Mouse (Mus musculus) hindbrain, embryonic 16.5 days (tissue): ENCODE measurements around the gene Srgn. TPM values are rescaled to one million over a fixed set of nuclear protein-coding genes. Genes with fewer than 3 reads are reported as not detected.

ENCODE experiments used
- ATAC-seq: fragments of 200-750 bp; cut with Nextera tagmentation; 2 replicates; pipeline ENCODE4 v1.8.0; 2017; ENCODE audit warnings: moderate TSS enrichment, moderate library complexity
- H3K27ac ChIP-seq: fragments of 300-500 bp; sonication (generic); 2 replicates; pipeline ENCODE4 v1.5.1; 2014; ENCODE audit warnings: low read depth, mild to moderate bottlenecking, control low read depth, low read length, moderate library complexity
- H3K27me3 ChIP-seq: fragments of 300-500 bp; sonication (generic); replicated peaks from 2 replicates; pipeline ENCODE4 v1.6.1; 2014; ENCODE audit warnings: low read length; ENCODE audit not compliant: control insufficient read depth, insufficient read depth
- H3K36me3 ChIP-seq: fragments of 300-500 bp; sonication (generic); 2 replicates; pipeline ENCODE4 v1.6.1; 2014; ENCODE audit warnings: mild to moderate bottlenecking, low read length, moderate library complexity, mixed read lengths; ENCODE audit not compliant: control insufficient read depth, insufficient read depth
- H3K4me1 ChIP-seq: fragments of 300-500 bp; sonication (generic); 2 replicates; pipeline ENCODE4 v1.6.1; 2014; ENCODE audit warnings: low read depth, low read length; ENCODE audit not compliant: control insufficient read depth, insufficient read depth
- H3K4me2 ChIP-seq: fragments of 300-500 bp; sonication (generic); 2 replicates; pipeline ENCODE4 v1.6.1; 2014; ENCODE audit warnings: mild to moderate bottlenecking, low read length, control low read depth, moderate library complexity
- H3K4me3 ChIP-seq: fragments of 300-500 bp; sonication (generic); 2 replicates; pipeline ENCODE4 v1.5.1; 2014; ENCODE audit warnings: mild to moderate bottlenecking, low read length, control low read depth, moderate library complexity
- H3K9ac ChIP-seq: fragments of 300-500 bp; sonication (generic); 2 replicates; pipeline ENCODE4 v1.6.1; 2014; ENCODE audit warnings: low read depth, mild to moderate bottlenecking, control low read depth, low read length, moderate library complexity
- H3K9me3 ChIP-seq: fragments of 300-500 bp; sonication (generic); 2 replicates; pipeline ENCODE4 v1.6.1; 2014; ENCODE audit warnings: mild to moderate bottlenecking, low read length, moderate library complexity; ENCODE audit not compliant: control insufficient read depth
- WGBS: fragments of 180-500 bp; shearing (Covaris S2); extraction: QIAGEN DNeasy Blood & Tissue Kit; methylation state at CpG from one replicate; pipeline ENCODE4 v1.1.7; 2014; 5-methylcytosine and 5-hydroxymethylcytosine counted together
- polyA plus RNA-seq: library from polyadenylated mRNA; unstranded; fragments of >200 nt; fragmentation: Nextera tagmentation; extraction: Ambion mirVana; gene quantifications from 2 replicates; pipeline ENCODE4 v1.2.1, GENCODE M21; 2015

Gene Srgn
- polyA plus RNA-seq, 1 experiment from 2014 or later = 10.0 TPM

GRCm38 (mm10) chr10:62549523-62550166 lies 22.4 kb upstream of the Srgn start:
- Histone ChIP-seq H3K4me2 (no peak overlapping the region), H3K4me1 (no peaks in the 10 kb centered on the region), H3K36me3 (0 out of 2 replicates have a peak, but pooled peaks cover 3% of the 10 kb centered on the region), H3K27me3 (no peaks in the 10 kb centered on the region), H3K9me3 (no peaks in the 10 kb centered on the region), H3K9ac (no peak overlapping the region), H3K4me3 (no peak overlapping the region), H3K27ac (no peak overlapping the region)
- peak; percentile 42; the same call in 1 of the 2 replicates for ATAC-seq
- WGBS = 30% methylated on average over 16 of the region's 16 CpGs

GRCm38 (mm10) chr10:62546441-62546840 lies 19.2 kb upstream of the Srgn start:
- no peak overlapping the region for H3K9ac ChIP-seq
- no peak overlapping the region for H3K4me2 ChIP-seq
- H3K27me3 ChIP-seq = no peaks in the 10 kb centered on the region
- no peaks in the 10 kb centered on the region for H3K4me1 ChIP-seq
- no peak for ATAC-seq
- H3K9me3 ChIP-seq = no peaks in the 10 kb centered on the region
- no peak overlapping the region for H3K4me3 ChIP-seq
- 84% methylated on average over 10 of the region's 10 CpGs for WGBS
- no peaks in the 10 kb centered on the region for H3K36me3 ChIP-seq
- no peak overlapping the region for H3K27ac ChIP-seq

- Histone ChIP-seq H3K4me2 (no peak overlapping the region), H3K4me3 (no peak overlapping the region), H3K9me3 (no peaks in the 10 kb centered on the region), H3K27me3 (no peaks in the 10 kb centered on the region), H3K36me3 (no peaks in the 10 kb centered on the region), H3K27ac (no peak overlapping the region), H3K9ac (no peak overlapping the region), H3K4me1 (no peaks in the 10 kb centered on the region)
- ATAC-seq = no peak
Measured at GRCm38 (mm10) chr10:62545759-62546158, 18.5 kb upstream of the Srgn start.

- Histone ChIP-seq H3K27me3 (no peaks in the 10 kb centered on the region), H3K9me3 (no peaks in the 10 kb centered on the region), H3K27ac (no peak overlapping the region), H3K9ac (no peak overlapping the region), H3K36me3 (no peaks in the 10 kb centered on the region), H3K4me3 (no peak overlapping the region), H3K4me2 (no peak overlapping the region), H3K4me1 (no peaks in the 10 kb centered on the region)
- ATAC-seq = no peak
- 90% methylated on average over 4 of the region's 4 CpGs for WGBS
Measured at GRCm38 (mm10) chr10:62544316-62544715, 17.1 kb upstream of the Srgn start.

- Histone ChIP-seq H3K4me2 (no peak overlapping the region), H3K36me3 (no peaks in the 10 kb centered on the region), H3K27me3 (no peaks in the 10 kb centered on the region), H3K9me3 (no peaks in the 10 kb centered on the region), H3K4me1 (no peaks in the 10 kb centered on the region), H3K4me3 (no peak overlapping the region), H3K9ac (no peak overlapping the region), H3K27ac (no peak overlapping the region)
- ATAC-seq = no peak
- 87% methylated on average over 12 of the region's 12 CpGs for WGBS
Measured at GRCm38 (mm10) chr10:62543399-62543808, 16.2 kb upstream of the Srgn start.

GRCm38 (mm10) chr10:62542928-62543327 lies 15.7 kb upstream of the Srgn start:
- no peak overlapping the region for H3K4me2 ChIP-seq

GRCm38 (mm10) chr10:62542507-62542906 lies 15.3 kb upstream of the Srgn start:
- no peak for ATAC-seq
- Histone ChIP-seq H3K9ac (no peak overlapping the region), H3K27ac (no peak overlapping the region), H3K4me1 (no peaks in the 10 kb centered on the region), H3K36me3 (no peaks in the 10 kb centered on the region), H3K27me3 (no peaks in the 10 kb centered on the region), H3K9me3 (no peaks in the 10 kb centered on the region), H3K4me2 (no peak overlapping the region), H3K4me3 (no peak overlapping the region)
- WGBS = 95% methylated on average over 12 of the region's 12 CpGs

More at GRCm38 (mm10) chr10:62542928-62543327, 15.7 kb upstream of the Srgn start:
- H3K9ac ChIP-seq = no peak overlapping the region
- H3K4me3 ChIP-seq = no peak overlapping the region
- H3K9me3 ChIP-seq = no peaks in the 10 kb centered on the region
- ATAC-seq = no peak
- WGBS = 87% methylated on average over 8 of the region's 8 CpGs
- H3K4me1 ChIP-seq = no peaks in the 10 kb centered on the region
- H3K36me3 ChIP-seq = no peaks in the 10 kb centered on the region
- H3K27me3 ChIP-seq = no peaks in the 10 kb centered on the region
- no peak overlapping the region for H3K27ac ChIP-seq

GRCm38 (mm10) chr10:62541499-62541898 lies 14.2 kb upstream of the Srgn start:
- WGBS = 95% methylated on average over 12 of the region's 12 CpGs
- Histone ChIP-seq H3K27ac (no peak overlapping the region), H3K9ac (no peak overlapping the region)

GRCm38 (mm10) chr10:62540800-62541199 lies 13.5 kb upstream of the Srgn start:
- H3K4me2 ChIP-seq = no peak overlapping the region
- no peaks in the 10 kb centered on the region for H3K36me3 ChIP-seq
- no peaks in the 10 kb centered on the region for H3K9me3 ChIP-seq
- H3K4me1 ChIP-seq = no peaks in the 10 kb centered on the region
- H3K27ac ChIP-seq = no peak overlapping the region
- 69% methylated on average over 3 of the region's 3 CpGs for WGBS
- no peak overlapping the region for H3K4me3 ChIP-seq
- H3K9ac ChIP-seq = no peak overlapping the region
- no peaks in the 10 kb centered on the region for H3K27me3 ChIP-seq
- no peak for ATAC-seq

More at GRCm38 (mm10) chr10:62541499-62541898, 14.2 kb upstream of the Srgn start:
- H3K36me3 ChIP-seq = no peaks in the 10 kb centered on the region
- H3K27me3 ChIP-seq = no peaks in the 10 kb centered on the region
- no peaks in the 10 kb centered on the region for H3K4me1 ChIP-seq
- no peaks in the 10 kb centered on the region for H3K9me3 ChIP-seq
- H3K4me3 ChIP-seq = no peak overlapping the region
- ATAC-seq = no peak
- no peak overlapping the region for H3K4me2 ChIP-seq
